18 mouse cellular contexts compared by ENCODE assay signal in the genomic region with DNA sequence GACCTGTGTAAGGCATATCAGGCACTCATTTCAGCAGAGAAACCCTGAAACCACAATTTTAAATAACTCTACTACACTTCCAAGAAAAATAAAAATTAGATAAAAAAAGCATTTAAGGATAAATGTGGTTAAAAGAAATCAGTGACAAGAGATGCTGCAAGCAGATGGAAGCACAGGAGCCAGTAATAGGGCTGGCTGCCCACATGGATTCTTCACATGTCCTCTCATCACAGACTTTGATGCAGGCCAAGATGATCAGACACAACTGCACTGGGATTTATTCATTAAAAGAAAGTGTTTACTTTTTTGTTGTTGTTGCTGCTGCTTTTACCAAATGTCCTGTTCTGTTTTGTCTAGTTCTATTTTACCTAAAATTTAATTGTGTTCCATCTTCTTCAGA.
DNase-seq lines count a peak whose midpoint lies in the region; ATAC-seq and TF ChIP-seq lines count a peak whose summit lies in the region.
"Had no signal": no experiment of that assay in that cellular context is flagged by ENCODE, and none has a peak within 500 bp of the region (broad histone marks: within the 10 kb centered on the region; RNA-seq: fewer than 3 reads in every experiment).

No protein-coding gene starts in this region.

- H3K4me3 ChIP-seq in layer of hippocampus, adult 2 months, result no peak overlapping the region
- no peak overlapping the region for H3K4me3 ChIP-seq in midbrain, embryonic 15.5 days
- H3K4me3 ChIP-seq: embryonic facial prominence, embryonic 10.5 days; embryonic facial prominence, embryonic 12.5 days; forebrain, embryonic 13.5 days; forebrain, embryonic 15.5 days had no signal

- no peak overlapping the region for H3K9ac ChIP-seq in midbrain, embryonic 15.5 days
- H3K9ac ChIP-seq: embryonic facial prominence, embryonic 12.5 days; forebrain, embryonic 13.5 days; forebrain, embryonic 15.5 days; forebrain, postnatal 0 days had no signal

- no peak for TF ChIP-seq CTCF in layer of hippocampus, adult 2 months (conservative IDR thresholded peaks at IDR 0.05)

- ATAC-seq in midbrain, embryonic 15.5 days (replicated peaks), result no peak
- ATAC-seq: forebrain, embryonic 13.5 days; forebrain, embryonic 15.5 days; forebrain, postnatal 0 days had no signal

- DNase-seq in cerebellum, postnatal 14 days, result peak; percentile 12 to 43
- no peak for DNase-seq in cerebellum, adult 9-11 months
- DNase-seq in frontal cortex, adult 2 months (ENCODE audit: extremely low spot score in 1 of 2, low spot score in 1 of 2), result peak; percentile 2 to 8
- DNase-seq in frontal cortex, postnatal 25 days (ENCODE audit: low spot score in 2 of 2), result no peak
- DNase-seq in layer of hippocampus, adult 2 months (ENCODE audit: low spot score in 2 of 2), result peak in 1 of 2 experiments; percentile 32
- no peak for DNase-seq in layer of hippocampus, postnatal 10 days (ENCODE audit: low spot score in 2 of 2)
- DNase-seq in brain, adult 2 months (ENCODE audit: low read depth, low spot score), result peak; percentile 57
- DNase-seq: adrenal gland, adult 2 months; adrenal gland, postnatal 10 days; adrenal gland, postnatal 25 days; cerebellum, adult 11-12 months; cerebellum, adult 9-10 months; forebrain, postnatal 0 days had no signal

- H3K9me3 ChIP-seq in midbrain, embryonic 15.5 days, result no peaks in the 10 kb centered on the region
- H3K9me3 ChIP-seq: embryonic facial prominence, embryonic 10.5 days; embryonic facial prominence, embryonic 12.5 days; forebrain, embryonic 13.5 days; forebrain, embryonic 15.5 days had no signal

- no peaks in the 10 kb centered on the region for H3K36me3 ChIP-seq in midbrain, embryonic 15.5 days (replicated peaks)
- H3K36me3 ChIP-seq: embryonic facial prominence, embryonic 10.5 days; embryonic facial prominence, embryonic 12.5 days; forebrain, embryonic 15.5 days had no signal

- peak overlapping the region; percentile 41 for H3K27ac ChIP-seq in layer of hippocampus, adult 2 months
- H3K27ac ChIP-seq in midbrain, embryonic 15.5 days, result no peak overlapping the region
- H3K27ac ChIP-seq: embryonic facial prominence, embryonic 10.5 days; embryonic facial prominence, embryonic 12.5 days; forebrain, embryonic 13.5 days; forebrain, embryonic 15.5 days had no signal

- H3K27me3 ChIP-seq in midbrain, embryonic 15.5 days (replicated peaks), result no peaks in the 10 kb centered on the region
- H3K27me3 ChIP-seq: embryonic facial prominence, embryonic 12.5 days; forebrain, embryonic 13.5 days; forebrain, embryonic 15.5 days had no signal

- H3K4me1 ChIP-seq in midbrain, embryonic 15.5 days, result no peaks in the 10 kb centered on the region
- H3K4me1 ChIP-seq: embryonic facial prominence, embryonic 10.5 days; embryonic facial prominence, embryonic 12.5 days; forebrain, embryonic 13.5 days; forebrain, embryonic 15.5 days had no signal

- no peak overlapping the region for H3K4me2 ChIP-seq in midbrain, embryonic 15.5 days
- H3K4me2 ChIP-seq: embryonic facial prominence, embryonic 12.5 days; forebrain, embryonic 13.5 days; forebrain, embryonic 15.5 days had no signal

Comparison
In these comparisons a context has a peak if more than half of its experiments do, and no peak if none do; other contexts are left out.
1. DNase-seq: peak in cerebellum, postnatal 14 days (2 of 2), frontal cortex, adult 2 months (2 of 2) and brain, adult 2 months (single experiment); none in cerebellum, adult 9-11 months (single experiment), frontal cortex, postnatal 25 days (0 of 2) and layer of hippocampus, postnatal 10 days (0 of 2).